Mouse (Mus musculus): ENCODE measurements around the gene Mlst8.

- TF ChIP-seq CTCF (IDR thresholded peaks at IDR 0.05; ENCODE audit: low read depth) (no peak), EP300 (optimal IDR thresholded peaks at IDR 0.05) (no peak)
These were observed 11.5 kb upstream of the Mlst8 start for GRCm38 (mm10) chr17:24490399-24490798.
